Mouse (Mus musculus) left cerebral cortex, adult 11 months (tissue): ENCODE measurements around the gene Lrrc7.

Source experiments
- DNase-seq: peaks from one replicate; pipeline ENCODE4 v3.0.0; 2022; ENCODE audit warnings: low spot score

Lrrc7 gene

GRCm38 (mm10) chr3:158561987-158562360 lies at the start of gene Lrrc7:
Gene Lrrc7 (minus strand): TSS chr3:158562221.
- DNase-seq, result no peak

- DNase-seq, result no peak
Measured at GRCm38 (mm10) chr3:158607065-158607464, 45.0 kb upstream of the Lrrc7 start.

- no peak for DNase-seq
Measured at GRCm38 (mm10) chr3:158605274-158605673, 43.3 kb upstream of the Lrrc7 start.

GRCm38 (mm10) chr3:158561256-158561986 lies 600 bp downstream of the Lrrc7 start:
- DNase-seq, result no peak

GRCm38 (mm10) chr3:158560891-158561255 lies 1.1 kb downstream of the Lrrc7 start:
- DNase-seq, result no peak

GRCm38 (mm10) chr3:158559691-158560650 lies 2.0 kb downstream of the Lrrc7 start:
- DNase-seq, result peak; percentile 81

GRCm38 (mm10) chr3:158559131-158559658 lies 2.8 kb downstream of the Lrrc7 start:
- no peak for DNase-seq

GRCm38 (mm10) chr3:158558631-158559030 lies 3.4 kb downstream of the Lrrc7 start:
- no peak for DNase-seq

GRCm38 (mm10) chr3:158554280-158554679 lies 7.7 kb downstream of the Lrrc7 start:
- DNase-seq, result no peak

- no peak for DNase-seq
Measured at GRCm38 (mm10) chr3:158552105-158552504, 9.9 kb downstream of the Lrrc7 start.

GRCm38 (mm10) chr3:158543481-158543880 lies 18.5 kb downstream of the Lrrc7 start:
- no peak for DNase-seq

- no peak for DNase-seq
Measured at GRCm38 (mm10) chr3:158532859-158533258, 29.2 kb downstream of the Lrrc7 start.

- no peak for DNase-seq
Measured at GRCm38 (mm10) chr3:158528471-158528870, 33.5 kb downstream of the Lrrc7 start.

GRCm38 (mm10) chr3:158493730-158494129 lies 68.3 kb downstream of the Lrrc7 start:
- DNase-seq, result no peak

GRCm38 (mm10) chr3:158479677-158480076 lies 82.3 kb downstream of the Lrrc7 start:
- no peak for DNase-seq

- no peak for DNase-seq
Measured at GRCm38 (mm10) chr3:158400600-158400999, 161.4 kb downstream of the Lrrc7 start.

GRCm38 (mm10) chr3:158391534-158391933 lies 170.5 kb downstream of the Lrrc7 start:
- DNase-seq, result no peak

- DNase-seq, result no peak
Measured at GRCm38 (mm10) chr3:158388076-158388454, 174.0 kb downstream of the Lrrc7 start.

- DNase-seq, result no peak
Measured at GRCm38 (mm10) chr3:158387413-158388075, 174.5 kb downstream of the Lrrc7 start.

GRCm38 (mm10) chr3:158386848-158387247 lies 175.2 kb downstream of the Lrrc7 start:
- DNase-seq, result no peak

GRCm38 (mm10) chr3:158375885-158376284 lies 186.1 kb downstream of the Lrrc7 start:
- DNase-seq, result no peak

- peak; percentile 55 for DNase-seq
Measured at GRCm38 (mm10) chr3:158369169-158369568, 192.9 kb downstream of the Lrrc7 start.
